Mouse (Mus musculus): ENCODE measurements around the gene Cbfa2t3.

DNA sequence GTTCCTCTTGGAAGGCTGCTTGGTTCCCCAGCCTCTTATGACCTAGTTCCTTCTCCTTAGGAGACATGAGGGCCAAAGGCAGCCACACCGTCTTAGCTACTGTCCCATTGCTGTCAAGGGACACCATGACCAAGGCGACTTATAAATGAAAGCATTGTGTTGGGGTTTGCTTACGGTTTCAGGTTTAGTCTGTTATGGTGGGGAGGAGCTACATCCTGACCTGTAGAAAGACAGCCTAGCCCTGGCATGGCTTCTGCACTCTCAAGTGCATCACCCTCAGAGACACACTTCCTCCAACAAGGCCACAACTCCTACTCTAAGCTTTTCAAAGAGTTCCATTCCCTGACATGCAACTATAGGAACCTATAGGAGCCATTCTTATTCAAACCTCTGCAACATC lies 5.7 kb upstream of the Cbfa2t3 start:
- TF ChIP-seq CTCF (IDR thresholded peaks at IDR 0.05): no peak
- TF ChIP-seq EP300 (IDR thresholded peaks at IDR 0.05): no peak

All from lung, postnatal 0 days (tissue).